Mouse (Mus musculus) lung, embryonic 15.5 days (tissue): ENCODE measurements around the gene Cops3. TPM values are rescaled to one million over a fixed set of nuclear protein-coding genes. Genes with fewer than 3 reads are reported as not detected.

ENCODE experiments used
- ATAC-seq: fragments of 200-750 bp; cut with Nextera tagmentation; 2 replicates; pipeline ENCODE4 v1.8.0; 2017; ENCODE audit warnings: moderate number of reproducible peaks, borderline replicate concordance; ENCODE audit not compliant: low FRiP score, low TSS enrichment; ENCODE audit errors: extremely low read depth
- H3K27ac ChIP-seq: fragments of 300-500 bp; sonication (generic); 2 replicates; pipeline ENCODE4 v1.5.1; 2015; ENCODE audit warnings: moderate library complexity, mild to moderate bottlenecking, inconsistent platforms
- H3K27me3 ChIP-seq: fragments of 300-500 bp; sonication (generic); 2 replicates; pipeline ENCODE4 v1.6.1; 2015; ENCODE audit warnings: inconsistent platforms
- H3K36me3 ChIP-seq: fragments of 300-500 bp; sonication (generic); 2 replicates; pipeline ENCODE4 v1.6.1; 2015; ENCODE audit warnings: inconsistent platforms
- H3K4me1 ChIP-seq: fragments of 300-500 bp; sonication (generic); 2 replicates; pipeline ENCODE4 v1.6.1; 2015; ENCODE audit warnings: inconsistent platforms
- H3K4me2 ChIP-seq: fragments of 300-500 bp; sonication (generic); 2 replicates; pipeline ENCODE4 v1.6.1; 2015; ENCODE audit warnings: inconsistent platforms, mild to moderate bottlenecking, moderate library complexity
- H3K4me3 ChIP-seq: fragments of 300-500 bp; sonication (generic); 2 replicates; pipeline ENCODE4 v1.5.1; 2015; ENCODE audit warnings: mild to moderate bottlenecking, inconsistent platforms
- H3K9ac ChIP-seq: fragments of 300-500 bp; sonication (generic); 2 replicates; pipeline ENCODE4 v1.6.1; 2015; ENCODE audit warnings: inconsistent platforms
- H3K9me3 ChIP-seq: fragments of 300-500 bp; sonication (generic); 2 replicates; pipeline ENCODE4 v1.6.1; 2016; ENCODE audit warnings: inconsistent platforms
- WGBS: fragments of 180-500 bp; shearing (Covaris S2); methylation state at CpG from one replicate; pipeline ENCODE4 v1.1.7; 2015; 5-methylcytosine and 5-hydroxymethylcytosine counted together
- polyA plus RNA-seq: library from polyadenylated mRNA; unstranded; fragments of >200 nt; fragmentation: Nextera tagmentation; extraction: Ambion mirVana; gene quantifications from 2 replicates; pipeline ENCODE4 v1.2.1, GENCODE M21; 2015

Cops3 gene
- polyA plus RNA-seq, 1 experiment from 2014 or later = 214 TPM

DNA sequence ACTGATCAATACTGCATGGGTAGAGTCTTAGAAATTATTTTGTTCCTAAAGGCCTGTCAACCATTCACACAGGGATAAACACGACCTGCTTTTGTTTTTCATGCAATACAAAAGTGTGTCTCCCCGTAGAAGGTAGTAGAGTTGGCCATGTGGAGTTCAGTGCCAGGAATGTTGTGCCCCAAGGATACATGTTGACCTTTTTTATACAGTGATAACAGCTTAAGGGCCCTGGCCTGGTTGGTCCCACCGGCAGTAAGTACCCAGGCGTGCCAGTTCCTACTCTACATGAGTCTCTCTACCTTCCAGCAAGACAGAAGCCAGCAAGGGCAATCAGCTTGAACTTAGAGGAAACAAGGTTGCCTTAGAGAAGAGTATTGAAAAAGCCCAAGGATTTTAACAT is 66.7 kb downstream of the Cops3 start:
- H3K4me1 ChIP-seq = no peaks in the 10 kb centered on the region
- H3K9ac ChIP-seq = no peak overlapping the region
- no peak for ATAC-seq
- no peaks in the 10 kb centered on the region for H3K27me3 ChIP-seq
- 85% methylated on average over 4 of the region's 4 CpGs for WGBS
- no peaks in the 10 kb centered on the region for H3K9me3 ChIP-seq
- H3K4me2 ChIP-seq = no peak overlapping the region
- no peak overlapping the region for H3K4me3 ChIP-seq
- H3K27ac ChIP-seq = no peak overlapping the region
- peaks cover 97% of the 10 kb centered on the region for H3K36me3 ChIP-seq

DNA sequence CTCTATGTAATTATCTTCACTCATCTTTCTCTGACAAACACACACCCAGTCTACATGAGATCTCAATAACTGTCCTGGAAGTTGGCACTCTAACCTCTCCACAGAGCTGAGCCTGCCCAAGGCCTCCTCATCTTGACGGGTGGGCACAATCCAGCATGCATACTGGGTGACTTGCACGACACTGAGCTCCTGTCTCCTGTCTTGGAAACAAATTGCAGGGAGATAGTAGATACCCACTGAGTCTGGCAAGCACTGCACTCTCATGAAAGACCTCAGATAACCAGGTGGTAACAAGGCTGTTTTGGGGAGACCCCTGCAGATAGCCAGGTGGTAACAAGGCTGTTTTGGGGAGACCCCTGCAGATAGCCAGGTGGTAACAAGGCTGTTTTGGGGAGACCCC is 67.3 kb downstream of the Cops3 start:
- Histone ChIP-seq H3K4me3 (no peak overlapping the region), H3K4me1 (no peaks in the 10 kb centered on the region), H3K4me2 (no peak overlapping the region), H3K36me3 (peaks cover 98% of the 10 kb centered on the region), H3K9ac (no peak overlapping the region), H3K27ac (no peak overlapping the region), H3K9me3 (no peaks in the 10 kb centered on the region), H3K27me3 (no peaks in the 10 kb centered on the region)
- ATAC-seq = no peak
- WGBS = 83% methylated on average over 2 of the region's 2 CpGs

DNA sequence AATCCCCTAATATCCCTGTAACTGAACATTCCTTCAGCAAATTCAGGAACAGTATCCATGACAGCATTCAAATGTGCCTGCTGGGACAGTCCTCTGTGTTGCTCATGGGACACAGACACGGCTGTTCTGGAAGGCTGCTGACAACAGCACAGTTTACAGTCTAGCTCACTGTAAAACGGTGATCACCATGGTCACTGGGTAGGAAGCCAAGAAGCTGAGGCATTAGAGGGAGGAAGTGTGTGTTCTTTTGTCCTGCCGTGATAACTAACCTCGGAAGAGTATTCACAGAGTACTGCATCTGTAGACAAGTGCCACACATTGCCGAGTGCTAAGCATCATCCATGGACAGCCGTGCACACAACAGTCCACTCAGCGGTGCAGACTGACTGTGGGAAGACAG is 68.9 kb downstream of the Cops3 start:
- Histone ChIP-seq H3K36me3 (peaks cover 96% of the 10 kb centered on the region), H3K9ac (no peak overlapping the region), H3K4me2 (no peak overlapping the region), H3K27me3 (no peaks in the 10 kb centered on the region), H3K27ac (no peak overlapping the region), H3K4me3 (no peak overlapping the region), H3K4me1 (no peaks in the 10 kb centered on the region), H3K9me3 (no peaks in the 10 kb centered on the region)
- ATAC-seq = no peak
- WGBS = 87% methylated on average over 7 of the region's 7 CpGs

DNA sequence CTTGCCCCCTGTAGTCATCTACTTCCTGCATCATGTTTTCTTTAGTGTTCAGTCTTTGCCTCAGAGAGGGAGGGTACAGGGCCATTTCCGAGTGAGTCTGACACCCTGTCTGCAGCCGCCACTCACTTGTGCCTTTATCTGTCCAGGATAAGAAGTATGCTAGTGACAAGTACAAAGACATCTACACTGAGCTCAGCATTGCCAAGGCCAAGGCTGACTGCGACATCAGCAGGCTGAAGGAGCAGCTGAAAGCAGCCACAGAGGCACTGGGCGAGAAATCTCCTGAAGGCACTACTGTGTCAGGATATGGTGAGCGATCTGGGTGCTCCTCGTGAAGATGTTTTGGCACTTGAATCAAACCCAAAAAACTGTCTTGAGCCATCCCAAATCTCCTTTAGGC is 69.9 kb downstream of the Cops3 start:
- Histone ChIP-seq H3K27ac (no peak overlapping the region), H3K9ac (no peak overlapping the region), H3K27me3 (no peaks in the 10 kb centered on the region), H3K4me2 (no peak overlapping the region), H3K9me3 (no peaks in the 10 kb centered on the region), H3K4me3 (no peak overlapping the region), H3K36me3 (peaks cover 96% of the 10 kb centered on the region), H3K4me1 (no peaks in the 10 kb centered on the region)
- ATAC-seq = no peak
- 73% methylated on average over 6 of the region's 6 CpGs for WGBS

DNA sequence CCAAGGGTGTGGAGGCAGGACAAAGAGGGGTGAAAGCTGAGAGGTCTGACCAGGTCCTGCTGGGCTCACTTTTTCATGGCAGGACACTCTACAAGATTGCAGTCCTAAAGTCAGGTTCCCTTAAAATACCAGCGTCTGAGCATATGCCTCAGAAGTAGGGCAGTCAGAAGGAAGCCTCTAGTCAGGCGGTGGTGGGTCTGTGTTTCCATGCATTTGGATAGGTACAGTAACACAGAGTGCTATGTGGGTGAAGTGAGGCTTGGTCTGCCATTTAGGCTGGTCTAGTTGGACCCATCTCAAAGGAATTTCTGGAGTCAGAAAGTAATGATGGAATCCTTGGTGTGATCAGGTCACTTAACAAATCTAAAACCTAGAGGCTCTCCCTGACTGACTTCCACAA is 70.3 kb downstream of the Cops3 start:
- H3K9me3 ChIP-seq = no peaks in the 10 kb centered on the region
- H3K4me3 ChIP-seq = no peak overlapping the region
- WGBS = 94% methylated on average over 2 of the region's 2 CpGs
- H3K27ac ChIP-seq = no peak overlapping the region
- no peak overlapping the region for H3K4me2 ChIP-seq
- no peak for ATAC-seq
- no peak overlapping the region for H3K9ac ChIP-seq
- no peaks in the 10 kb centered on the region for H3K27me3 ChIP-seq
- peaks cover 96% of the 10 kb centered on the region for H3K36me3 ChIP-seq
- no peaks in the 10 kb centered on the region for H3K4me1 ChIP-seq

Other genes with a start within 250 kb of the Cops3 start
- not detected in 2 replicates for gene Olfr223, start 246.5 kb downstream of the Cops3 start, polyA plus RNA-seq
- gene Mprip, start 178.5 kb downstream of the Cops3 start, polyA plus RNA-seq = 109 and 111 TPM in 2 replicates
- gene Pld6, start 52.2 kb downstream of the Cops3 start, polyA plus RNA-seq = 5.8 and 6.2 TPM in 2 replicates
- gene Flcn, start 29.8 kb downstream of the Cops3 start, polyA plus RNA-seq = 25.9 and 27.7 TPM in 2 replicates
- gene Nt5m, start 391 bp downstream of the Cops3 start, polyA plus RNA-seq = 34.0 and 37.6 TPM in 2 replicates
- gene Med9, start 108.4 kb upstream of the Cops3 start, polyA plus RNA-seq = 49.9 and 51.9 TPM in 2 replicates
- 2.5 and 3.3 TPM in 2 replicates for gene Rasd1, start 125.1 kb upstream of the Cops3 start, polyA plus RNA-seq
- gene Pemt, start 206.7 kb upstream of the Cops3 start, polyA plus RNA-seq = 6.7 and 8.1 TPM in 2 replicates